Mouse (Mus musculus): ENCODE data around the gene Gm42791.

Gene Gm42791

GRCm38 (mm10) chr5:149009111-149009510 lies 14.2 kb upstream of the Gm42791 start:
- DNase-seq (ENCODE audit: low read depth, low spot score): no peak

- no peak for DNase-seq (ENCODE audit: low read depth, low spot score)
Observed at GRCm38 (mm10) chr5:149007295-149007646, 12.3 kb upstream of the Gm42791 start.

GRCm38 (mm10) chr5:149006362-149007294 lies 11.7 kb upstream of the Gm42791 start:
- DNase-seq (ENCODE audit: low read depth, low spot score): peak; percentile 99

GRCm38 (mm10) chr5:149005701-149006361 lies 10.9 kb upstream of the Gm42791 start:
- DNase-seq (ENCODE audit: low read depth, low spot score): no peak

GRCm38 (mm10) chr5:149005083-149005482 lies 10.1 kb upstream of the Gm42791 start:
- no peak for DNase-seq (ENCODE audit: low read depth, low spot score)

GRCm38 (mm10) chr5:149003137-149003536 lies 8.2 kb upstream of the Gm42791 start:
- DNase-seq (ENCODE audit: low read depth, low spot score): no peak

- DNase-seq (ENCODE audit: low read depth, low spot score): no peak
Observed at GRCm38 (mm10) chr5:149002803-149003115, 7.8 kb upstream of the Gm42791 start.

GRCm38 (mm10) chr5:149002034-149002802 lies 7.3 kb upstream of the Gm42791 start:
- no peak for DNase-seq (ENCODE audit: low read depth, low spot score)

- no peak for DNase-seq (ENCODE audit: low read depth, low spot score)
Observed at GRCm38 (mm10) chr5:148999802-149000201, 4.9 kb upstream of the Gm42791 start.

GRCm38 (mm10) chr5:148998512-148998911 lies 3.6 kb upstream of the Gm42791 start:
- no peak for DNase-seq (ENCODE audit: low read depth, low spot score)

- DNase-seq (ENCODE audit: low read depth, low spot score): no peak
Observed at GRCm38 (mm10) chr5:148996709-148997037, 1.7 kb upstream of the Gm42791 start.

- DNase-seq (ENCODE audit: low read depth, low spot score): peak; percentile 89
Observed at GRCm38 (mm10) chr5:148995962-148996708, 1.2 kb upstream of the Gm42791 start.

- no peak for DNase-seq (ENCODE audit: low read depth, low spot score)
Observed at GRCm38 (mm10) chr5:148994311-148994705, 639 bp downstream of the Gm42791 start.

- no peak for DNase-seq (ENCODE audit: low read depth, low spot score)
Observed at GRCm38 (mm10) chr5:148992598-148992997, 2.3 kb downstream of the Gm42791 start.

- no peak for DNase-seq (ENCODE audit: low read depth, low spot score)
Observed at GRCm38 (mm10) chr5:148990891-148991311, 4.0 kb downstream of the Gm42791 start.

GRCm38 (mm10) chr5:148989480-148989879 lies 5.5 kb downstream of the Gm42791 start:
- DNase-seq (ENCODE audit: low read depth, low spot score): peak; percentile 47

- no peak for DNase-seq (ENCODE audit: low read depth, low spot score)
Observed at GRCm38 (mm10) chr5:148984961-148985360, 10.0 kb downstream of the Gm42791 start.

GRCm38 (mm10) chr5:148983696-148984095 lies 11.3 kb downstream of the Gm42791 start:
- no peak for DNase-seq (ENCODE audit: low read depth, low spot score)

- no peak for DNase-seq (ENCODE audit: low read depth, low spot score)
Observed at GRCm38 (mm10) chr5:148983108-148983664, 11.8 kb downstream of the Gm42791 start.

- peak; percentile 21 for DNase-seq (ENCODE audit: low read depth, low spot score)
Observed at GRCm38 (mm10) chr5:148982396-148982795, 12.6 kb downstream of the Gm42791 start.

- DNase-seq (ENCODE audit: low read depth, low spot score): peak; percentile 23
Observed at GRCm38 (mm10) chr5:148980607-148981006, 14.3 kb downstream of the Gm42791 start.
